Mouse (Mus musculus): Measurements from ENCODE around the gene Foxl1. TPM values are rescaled to one million over a fixed set of nuclear protein-coding genes. Genes with fewer than 3 reads are reported as not detected.

Foxl1 gene
- total RNA-seq, 2 experiments from 2014 or later = 0.18 TPM; not detected in 1

DNA sequence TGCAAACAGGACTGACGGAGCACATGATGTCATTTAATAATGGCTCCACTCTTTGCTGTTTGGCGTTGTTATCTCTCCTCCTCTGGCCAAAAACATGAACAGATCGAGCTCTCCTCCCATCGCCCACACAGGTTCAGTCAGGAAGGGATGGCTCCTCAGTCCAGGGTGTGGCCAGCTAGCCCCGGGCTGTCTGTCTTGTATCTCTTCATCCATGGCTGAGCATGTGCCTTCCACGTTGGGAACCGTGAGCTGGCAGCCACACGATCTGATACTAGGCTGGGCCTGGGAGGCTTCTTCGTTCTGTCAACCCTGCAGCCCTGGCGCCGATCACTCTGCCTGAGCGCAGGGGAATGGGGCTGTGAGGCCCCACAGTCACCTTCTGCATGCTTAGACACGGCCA is 31.1 kb downstream of the Foxl1 start:
- intact Hi-C loops (cut with DNase I) = no loop called here
- no peak for DNase-seq

DNA sequence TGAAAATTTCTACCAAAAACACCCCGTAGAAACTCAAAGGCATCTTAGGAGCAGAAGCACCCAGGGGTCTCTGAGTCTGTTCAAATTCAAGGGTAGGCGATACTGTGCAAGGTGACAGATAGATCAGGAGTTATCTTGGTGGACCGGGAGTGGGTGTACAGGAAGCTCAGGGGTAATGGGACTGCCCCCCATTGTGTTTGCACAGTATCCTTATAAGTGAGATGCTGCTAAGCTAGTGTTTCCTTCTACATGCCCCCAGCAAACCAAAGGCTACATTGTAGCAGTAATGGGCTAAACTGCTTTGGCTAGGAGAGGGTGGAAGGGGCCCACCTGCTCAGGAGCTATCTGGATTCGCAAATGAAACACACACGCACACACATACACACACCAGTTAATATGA is 33.7 kb downstream of the Foxl1 start:
- no peak for DNase-seq
- intact Hi-C loops (cut with DNase I) = no loop called here

DNA sequence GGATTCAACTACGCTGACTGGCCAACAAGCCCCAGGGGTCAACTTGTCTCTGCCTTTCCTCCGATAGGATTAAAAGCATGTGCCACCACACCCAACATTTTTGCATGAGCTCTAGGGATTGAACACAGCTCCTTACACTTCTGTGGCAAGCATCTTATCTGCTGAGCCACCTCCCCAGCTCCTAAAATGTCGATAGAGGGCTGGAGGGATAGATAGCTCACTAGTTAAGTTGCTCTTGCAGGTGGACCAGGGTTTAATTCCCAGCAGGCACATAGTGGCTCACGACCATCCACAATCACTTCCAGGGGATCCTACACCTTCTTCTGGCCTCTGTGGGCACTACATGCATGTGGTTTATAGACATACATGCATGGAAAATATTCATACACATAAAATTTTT is 34.7 kb downstream of the Foxl1 start:
- DNase-seq = no peak
- intact Hi-C loops (cut with DNase I) = no loop called here

DNA sequence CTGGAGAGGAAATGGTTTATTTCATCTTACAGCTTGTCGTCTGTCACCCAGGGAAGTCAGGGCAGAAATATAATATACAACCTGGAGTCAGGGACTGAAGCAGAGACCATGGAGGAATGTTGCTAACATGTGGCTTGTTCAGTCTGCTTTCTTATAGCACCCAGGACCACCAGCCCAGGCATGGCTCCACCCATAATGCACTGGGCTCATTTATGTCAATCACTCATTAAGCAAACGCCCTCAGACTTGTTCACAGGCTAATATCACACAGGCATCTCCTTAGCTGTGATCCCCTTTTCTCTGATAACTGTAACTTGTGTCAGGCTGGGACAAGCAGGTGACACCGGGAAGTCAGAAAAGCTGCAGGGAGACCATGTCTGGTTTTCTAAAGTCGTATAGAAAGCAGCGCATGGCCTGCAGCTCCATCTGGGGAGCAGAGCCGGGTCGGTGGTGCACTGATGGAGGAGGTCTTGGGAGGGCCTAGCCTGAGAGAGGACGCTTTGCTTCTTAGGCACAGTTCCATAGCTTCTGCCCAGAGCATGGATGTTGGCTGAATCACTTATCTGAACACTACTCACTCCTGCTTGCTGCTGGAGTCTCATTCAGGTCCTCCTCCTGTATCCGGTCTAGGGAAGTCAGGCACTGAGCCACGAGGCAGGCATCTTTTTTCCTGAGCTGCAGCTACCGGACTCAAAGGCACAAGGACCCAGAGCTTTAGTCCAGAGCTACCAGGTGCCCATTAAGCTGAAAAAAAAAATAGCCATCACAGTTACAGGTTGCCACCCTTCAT is 35.4 kb downstream of the Foxl1 start:
- no peak for DNase-seq
- intact Hi-C loops (cut with DNase I) = no loop called here

DNA sequence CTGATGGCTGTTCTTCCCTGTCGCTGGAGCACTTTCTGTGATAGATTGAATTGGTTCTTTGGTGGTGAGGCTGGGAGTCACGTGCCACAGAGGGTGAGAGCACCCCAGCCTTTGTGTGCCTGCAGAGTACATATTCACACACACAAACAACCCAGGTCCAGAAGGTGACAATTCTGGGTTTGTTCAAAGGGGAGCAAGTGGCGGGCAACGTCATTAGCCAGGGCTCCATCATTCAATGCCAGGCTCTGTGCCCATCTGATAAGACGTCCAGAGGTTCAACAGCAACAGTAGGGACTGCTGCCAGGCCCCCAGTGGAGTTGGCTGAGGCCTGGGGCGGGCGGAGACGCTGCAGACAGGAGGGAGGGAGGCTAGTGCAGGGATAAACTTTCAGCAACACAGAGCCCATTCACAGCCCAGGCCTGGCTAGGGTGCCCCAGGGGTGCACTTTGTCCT is 36.3 kb downstream of the Foxl1 start:
- DNase-seq = peak; percentile 20
- intact Hi-C loops (cut with DNase I) = no loop called here

DNA sequence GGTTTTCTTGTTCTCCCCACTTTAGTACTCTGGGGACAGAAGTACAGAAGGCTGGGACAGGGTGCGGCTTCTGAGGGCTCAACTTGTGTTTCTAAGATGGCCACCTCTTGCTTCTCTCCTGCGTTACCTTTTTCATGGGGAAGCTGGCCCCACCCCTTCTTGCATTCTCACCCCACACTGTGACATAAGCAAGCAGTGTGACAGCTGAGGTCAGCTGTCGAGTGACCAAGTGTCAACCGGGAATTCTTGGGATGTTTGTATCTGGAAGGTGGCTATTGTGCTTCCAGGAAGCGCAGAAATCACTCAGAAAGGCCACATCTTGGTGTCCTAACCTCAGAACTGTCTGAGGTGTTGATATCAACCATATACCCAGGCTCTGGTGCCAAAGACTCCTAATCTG is 40.3 kb downstream of the Foxl1 start:
- intact Hi-C loops (cut with DNase I) = no loop called here
- no peak for DNase-seq

DNA sequence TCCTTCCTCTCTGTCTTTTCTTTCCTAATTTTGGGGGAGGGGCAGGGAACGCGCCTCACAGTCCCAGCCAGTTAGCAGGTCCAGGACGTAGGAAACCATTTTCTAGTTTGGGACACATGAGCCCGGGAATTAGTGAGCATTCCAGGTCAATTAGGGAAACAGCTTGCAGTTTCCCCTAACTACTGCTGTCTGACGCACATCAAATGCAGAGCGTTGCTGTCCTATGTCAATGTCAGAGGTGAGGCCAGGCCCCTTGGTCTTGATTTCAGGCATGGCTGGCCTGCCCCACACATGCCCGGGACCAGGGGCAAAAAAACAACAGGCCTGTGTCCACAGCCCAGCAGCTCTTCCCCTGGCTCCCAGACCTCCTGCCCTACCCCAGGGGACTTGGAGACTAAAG is 42.4 kb downstream of the Foxl1 start:
- no peak for DNase-seq
- intact Hi-C loops (cut with DNase I) = no loop called here

DNA sequence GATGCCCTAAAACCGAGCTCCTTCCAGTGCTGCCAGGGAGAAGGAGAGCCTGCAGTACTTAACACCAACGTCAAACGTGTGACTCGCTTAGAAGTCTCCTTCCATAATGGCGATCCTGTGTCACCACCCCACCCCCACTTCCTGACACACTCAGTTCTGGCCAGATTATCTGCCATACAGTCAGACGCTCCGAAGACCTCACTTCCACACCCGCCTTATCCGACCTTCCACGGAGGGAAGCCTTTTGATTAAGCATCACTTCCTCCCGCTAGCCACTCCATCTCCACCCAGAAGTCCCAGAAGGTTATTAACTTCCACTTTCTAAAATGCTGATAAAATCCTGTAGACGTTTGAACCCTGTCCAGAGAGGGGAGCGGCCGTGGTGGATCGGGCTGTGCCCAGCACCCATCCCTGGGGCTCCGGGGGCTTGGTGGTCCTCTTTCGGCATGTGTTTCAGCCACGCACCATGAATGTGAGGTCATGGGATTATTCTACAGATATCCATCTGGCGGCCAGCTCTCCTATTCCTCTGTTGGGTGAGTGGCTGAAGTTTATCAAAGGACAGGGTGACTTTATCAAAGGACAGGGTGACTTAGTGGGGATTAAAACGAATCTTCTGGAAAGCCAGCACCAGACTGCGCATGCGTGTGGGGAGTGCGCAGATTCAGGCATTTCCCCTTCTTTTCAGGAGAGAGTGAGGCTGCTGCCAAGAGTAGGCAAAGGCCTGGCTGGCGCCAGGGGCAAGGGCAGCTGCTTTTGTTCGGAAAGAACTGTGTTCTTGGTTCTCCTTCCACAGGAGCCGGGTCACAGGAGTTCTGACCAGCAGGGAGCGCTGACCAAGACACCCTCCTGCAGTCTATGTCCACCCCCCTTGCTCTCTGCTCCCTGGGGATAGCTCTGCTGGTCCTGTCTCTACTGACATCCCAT is 43.1 kb downstream of the Foxl1 start:
- intact Hi-C loops (cut with DNase I) = no loop called here
- DNase-seq = peak; percentile 21

DNA sequence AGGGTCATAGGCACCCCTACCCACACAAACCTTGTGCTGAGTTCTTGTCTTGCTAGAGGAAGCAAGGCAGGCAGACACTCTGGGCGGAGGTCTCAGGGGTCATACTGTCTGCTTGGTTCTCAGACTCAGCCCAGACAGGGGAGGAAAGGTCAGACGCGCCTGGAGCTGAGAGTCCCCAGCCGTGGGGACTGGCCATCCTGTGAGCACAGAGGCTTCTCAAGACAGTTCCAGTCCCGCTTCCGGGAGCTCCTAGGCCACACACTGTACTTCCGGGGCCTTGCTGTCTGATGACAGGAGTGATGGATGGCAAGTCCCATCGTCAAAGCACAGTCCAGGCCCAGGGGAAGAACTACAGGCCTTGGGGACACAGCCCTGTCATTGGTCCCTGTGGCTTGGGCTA is 44.8 kb downstream of the Foxl1 start:
- no peak for DNase-seq
- intact Hi-C loops (cut with DNase I) = no loop called here

DNA sequence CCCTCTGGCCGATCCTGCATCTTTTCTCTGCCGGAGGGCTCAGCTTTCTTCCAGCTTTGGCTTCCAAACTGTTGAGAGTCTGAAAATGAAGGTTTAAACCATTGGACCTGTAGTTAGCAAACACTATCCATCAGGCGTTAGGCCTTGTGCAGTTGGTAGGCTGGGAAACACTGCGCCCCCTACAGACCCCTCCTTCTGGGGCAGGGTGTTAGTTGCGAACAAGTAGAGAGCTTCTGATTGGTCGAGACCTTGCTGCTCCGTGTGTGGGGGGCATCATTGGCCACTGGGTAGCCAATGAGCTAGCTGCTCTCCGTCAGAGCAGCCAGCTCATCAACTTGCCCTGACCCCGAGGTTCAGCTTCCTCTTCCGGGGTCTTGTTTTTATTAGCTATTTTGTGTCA is 46.4 kb downstream of the Foxl1 start:
- DNase-seq = no peak
- intact Hi-C loops (cut with DNase I) = no loop called here

DNA sequence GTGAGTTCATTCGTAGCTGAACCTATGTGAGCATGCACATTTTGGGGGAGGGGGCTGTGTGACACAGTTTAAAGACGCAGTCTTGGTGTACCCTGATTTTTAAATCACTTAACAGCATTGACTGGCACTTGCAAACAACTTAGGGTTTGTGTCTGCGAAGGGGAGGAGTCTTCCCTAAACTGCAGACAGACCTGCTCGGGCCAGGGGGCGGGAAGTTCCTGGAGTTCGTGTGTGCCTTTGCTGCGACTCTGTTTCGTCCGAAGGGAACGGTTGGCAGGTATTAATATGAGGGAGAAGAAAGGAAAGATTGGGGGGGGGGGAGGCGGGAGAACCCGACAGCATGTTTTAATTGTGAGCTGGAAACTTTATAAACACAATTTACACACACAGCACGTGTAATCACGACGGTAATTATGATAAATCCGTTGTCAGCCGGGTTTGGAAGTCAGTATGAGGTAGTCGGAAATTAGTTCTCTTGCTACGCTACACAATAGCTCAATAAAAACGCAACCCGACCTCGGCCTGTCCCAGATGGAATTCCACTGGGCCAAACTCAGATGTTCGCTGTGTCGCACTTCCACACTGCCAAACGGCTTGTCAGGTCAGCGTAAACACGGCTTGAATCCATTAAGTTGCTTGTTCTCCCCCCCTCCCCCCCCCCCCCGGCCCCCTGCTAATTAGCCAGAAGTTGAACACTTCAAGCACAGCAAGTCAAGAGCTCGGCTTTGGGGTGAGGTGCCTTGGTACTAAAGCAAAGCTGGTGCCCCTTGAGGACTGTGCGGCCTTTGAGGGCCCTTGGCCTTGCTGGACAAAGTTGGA is 47.2 kb downstream of the Foxl1 start:
- DNase-seq = no peak
- intact Hi-C loops (cut with DNase I) = no loop called here

DNA sequence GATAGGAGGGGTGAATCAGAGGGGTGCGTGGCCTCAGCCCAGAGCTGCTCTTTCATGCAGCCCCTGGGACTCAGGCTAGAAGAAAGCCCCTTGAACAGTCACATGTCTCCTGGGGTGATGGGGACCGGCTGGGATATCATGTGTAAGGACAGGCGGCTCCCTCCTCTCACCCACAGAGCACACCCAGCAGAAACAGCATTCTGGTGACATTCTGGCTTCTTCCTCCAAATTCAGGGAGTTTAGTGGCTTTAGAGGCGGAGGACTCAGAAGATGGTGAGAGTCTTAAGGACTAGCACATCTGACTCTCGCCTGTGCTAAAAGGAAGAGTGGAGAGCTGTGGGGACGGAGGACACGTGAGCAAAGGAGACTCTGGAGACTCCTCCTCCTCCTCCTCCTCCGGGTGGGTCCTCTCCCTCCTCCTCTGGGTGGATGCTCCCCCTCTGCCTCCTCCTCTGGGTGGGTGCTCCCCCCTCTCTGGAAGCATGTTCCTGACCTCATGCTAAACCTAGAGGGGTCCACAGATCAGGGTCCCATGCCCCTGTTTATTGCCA is 47.9 kb downstream of the Foxl1 start:
- no peak for DNase-seq

DNA sequence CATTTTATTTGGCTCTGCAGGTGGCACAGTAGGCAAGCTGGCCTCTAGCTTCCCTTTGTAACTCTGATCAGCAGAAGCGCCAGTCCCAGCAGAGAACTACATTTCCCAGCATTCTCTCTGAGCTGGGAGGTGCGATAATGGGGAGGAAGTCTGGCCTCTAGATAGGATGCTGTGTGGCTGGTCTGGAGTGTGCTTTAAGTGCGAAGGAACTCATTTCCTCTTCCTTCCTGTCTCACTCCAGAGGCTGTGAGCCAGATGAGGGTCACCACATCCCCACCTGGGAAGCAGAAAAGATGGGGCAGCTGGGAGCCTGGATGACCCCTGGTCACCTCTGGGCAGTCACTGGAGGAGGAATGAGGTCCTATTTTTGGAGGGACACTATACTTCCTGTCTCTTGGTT is 48.6 kb downstream of the Foxl1 start:
- DNase-seq = no peak
- intact Hi-C loops (cut with DNase I) = no loop called here

More for the DNA sequence above, 47.9 kb downstream of the Foxl1 start:
- intact Hi-C loops (cut with DNase I) = no loop called here

Small RNA genes within 50 kb of the gene (microRNA-seq; reads per million reads assigned to microRNA genes)
- gene Gm27530 = not detected

Other genes with a start within 250 kb of the Foxl1 start
- gene Foxf1, start 43.6 kb upstream of the Foxl1 start, total RNA-seq (2021) = 1 to 10 TPM; 1.7 TPM
- gene Mthfsd, start 19.5 kb upstream of the Foxl1 start, total RNA-seq (2021) = 10 to 100 TPM; 23.2 to 26.6 TPM
- gene Foxc2, start 11.8 kb upstream of the Foxl1 start, total RNA-seq (2021) = 1 to 10 TPM; 4.3 to 4.4 TPM

Measured in left cerebral cortex, postnatal 4 days (tissue).